Mouse (Mus musculus): Measurements from ENCODE around the gene Olfr223.

The Olfr223 gene
- long read RNA-seq, experiment 1, result 0 reads
- long read RNA-seq, experiment 2, result 0 reads

DNA sequence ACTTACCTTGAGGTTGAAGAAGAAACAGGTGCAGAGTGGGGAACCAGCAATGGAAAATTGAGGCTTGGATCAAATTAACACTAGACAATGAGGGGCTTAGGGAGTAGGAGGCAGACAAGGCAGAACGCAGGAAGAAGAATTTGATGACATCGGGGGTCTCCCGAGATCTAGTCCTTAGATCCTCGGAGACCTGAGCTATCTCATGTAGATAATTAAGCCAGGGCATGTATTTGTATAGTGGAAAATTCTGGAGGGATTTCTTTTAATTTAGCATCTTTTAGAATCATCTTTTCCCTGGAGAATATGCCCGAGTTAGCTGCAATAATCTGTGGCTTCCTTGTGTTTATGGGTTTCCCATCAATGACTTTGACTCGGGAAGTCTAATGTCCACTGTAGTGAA lies at the start of gene Olfr223:
Gene Olfr223, minus strand, starts transcription at position 101 of the 400 bp plus-strand sequence.
- intact Hi-C loops (cut with DNase I), result no loop called here

DNA sequence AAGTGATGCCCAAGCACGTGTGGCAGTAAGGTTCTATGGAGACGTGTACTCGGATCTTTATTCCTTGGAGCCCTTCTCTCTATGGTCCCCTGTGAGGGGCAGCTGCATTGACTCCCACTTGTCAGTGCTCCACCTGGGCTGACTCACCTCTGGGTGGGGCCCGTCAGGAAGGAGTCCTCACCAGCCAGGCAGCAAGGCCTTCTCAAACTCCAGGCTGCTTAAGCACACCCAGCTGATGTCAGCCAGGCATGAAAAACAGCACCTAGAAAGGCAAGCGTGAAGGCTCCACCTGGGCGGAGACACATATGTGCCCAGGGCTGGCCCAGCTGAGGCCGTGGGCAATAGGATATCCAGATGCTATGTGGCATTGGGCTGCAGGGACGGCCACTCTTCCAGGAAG lies 49.3 kb upstream of the Olfr223 start:
- intact Hi-C loops (cut with DNase I), result no loop called here

DNA sequence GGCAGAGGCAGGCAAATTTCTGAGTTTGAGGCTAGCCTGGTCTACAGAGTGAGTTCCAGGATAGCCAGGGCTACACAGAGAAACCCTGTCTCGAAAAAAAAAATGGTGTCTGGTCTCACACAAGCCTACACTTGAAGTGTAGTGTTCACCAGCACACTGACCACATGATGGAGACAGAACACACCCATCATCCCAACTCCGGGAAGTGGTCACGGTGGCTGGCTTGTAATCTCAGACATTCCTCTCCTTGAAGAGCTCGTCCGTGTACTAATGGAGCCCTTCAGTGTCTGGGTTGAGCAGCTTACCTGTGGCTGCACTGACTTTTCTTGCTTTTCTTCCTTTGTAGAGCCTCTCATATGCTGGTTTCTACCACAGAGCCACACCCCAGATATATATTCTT lies 48.1 kb upstream of the Olfr223 start:
- intact Hi-C loops (cut with DNase I), result no loop called here

DNA sequence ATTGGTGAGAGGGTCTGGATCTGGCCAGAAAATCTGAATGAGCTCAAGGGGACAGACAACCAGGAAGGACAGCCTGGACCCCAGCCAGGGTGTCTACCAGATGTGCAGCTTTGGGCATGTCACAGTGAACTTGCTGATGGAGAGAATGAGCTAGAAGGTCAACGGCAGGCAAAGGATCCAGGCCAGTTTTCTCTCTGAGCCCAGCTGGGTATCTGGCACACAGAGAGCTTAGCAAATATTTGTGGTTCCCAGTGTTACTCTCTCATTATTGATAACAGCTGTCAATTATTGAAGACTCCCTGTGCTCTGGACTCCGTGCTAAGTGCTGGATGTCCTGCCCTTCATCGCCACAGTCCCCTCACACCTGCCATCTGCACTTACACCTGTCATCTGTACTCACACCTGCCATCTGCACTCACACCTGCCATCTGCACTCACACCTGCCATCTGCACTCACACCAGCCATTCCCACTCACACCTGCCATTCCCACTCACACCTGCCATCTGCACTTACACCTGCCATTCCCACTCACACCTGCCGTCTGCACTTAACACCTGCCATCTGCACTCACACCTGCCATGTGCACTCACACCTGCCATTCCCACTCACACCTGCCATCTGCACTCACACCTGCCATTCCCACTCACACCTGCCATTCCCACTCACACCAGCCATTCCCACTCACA lies 47.0 kb upstream of the Olfr223 start:
- intact Hi-C loops (cut with DNase I), result loop anchor here (5.0 kb wide), 1 partner anchor 107 kb away; no protein-coding TSS in a partner anchor

DNA sequence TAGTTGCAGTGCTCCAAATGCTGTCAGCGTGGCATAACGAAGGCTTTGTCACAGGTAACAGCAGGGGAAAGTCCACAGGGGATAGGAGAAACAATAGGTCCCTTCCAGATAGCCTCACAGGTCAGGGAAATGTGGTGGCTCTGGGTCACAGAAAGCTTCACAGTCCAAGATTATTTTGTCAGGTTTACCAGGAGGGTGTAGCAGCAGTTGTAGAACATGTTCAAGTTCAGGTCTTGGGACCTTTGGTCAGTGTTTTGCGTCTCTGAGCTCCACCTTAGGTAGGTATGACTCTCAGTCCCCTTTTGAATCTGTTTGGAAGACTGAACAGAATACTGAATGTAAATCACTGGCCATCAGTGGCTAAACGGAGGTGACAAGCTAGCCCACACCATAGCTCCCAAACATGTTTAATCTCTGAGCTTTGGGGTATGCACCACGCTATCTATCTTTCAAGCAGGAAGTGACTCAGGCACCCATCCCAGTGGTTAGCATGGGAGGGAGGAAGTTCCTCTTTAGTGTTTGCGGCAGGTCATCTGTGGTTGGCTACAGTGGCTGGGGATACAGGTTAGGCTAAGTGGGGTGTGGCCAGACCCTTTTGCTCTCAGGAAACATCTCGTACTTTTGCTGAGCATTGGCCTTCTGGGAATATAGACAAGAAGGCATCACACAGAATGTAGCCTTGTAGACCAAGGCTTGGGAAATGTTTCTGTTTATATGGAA lies 43.8 kb upstream of the Olfr223 start:
- intact Hi-C loops (cut with DNase I), result loop anchor here (5.0 kb wide), 1 partner anchor 110 kb away; no protein-coding TSS in a partner anchor

DNA sequence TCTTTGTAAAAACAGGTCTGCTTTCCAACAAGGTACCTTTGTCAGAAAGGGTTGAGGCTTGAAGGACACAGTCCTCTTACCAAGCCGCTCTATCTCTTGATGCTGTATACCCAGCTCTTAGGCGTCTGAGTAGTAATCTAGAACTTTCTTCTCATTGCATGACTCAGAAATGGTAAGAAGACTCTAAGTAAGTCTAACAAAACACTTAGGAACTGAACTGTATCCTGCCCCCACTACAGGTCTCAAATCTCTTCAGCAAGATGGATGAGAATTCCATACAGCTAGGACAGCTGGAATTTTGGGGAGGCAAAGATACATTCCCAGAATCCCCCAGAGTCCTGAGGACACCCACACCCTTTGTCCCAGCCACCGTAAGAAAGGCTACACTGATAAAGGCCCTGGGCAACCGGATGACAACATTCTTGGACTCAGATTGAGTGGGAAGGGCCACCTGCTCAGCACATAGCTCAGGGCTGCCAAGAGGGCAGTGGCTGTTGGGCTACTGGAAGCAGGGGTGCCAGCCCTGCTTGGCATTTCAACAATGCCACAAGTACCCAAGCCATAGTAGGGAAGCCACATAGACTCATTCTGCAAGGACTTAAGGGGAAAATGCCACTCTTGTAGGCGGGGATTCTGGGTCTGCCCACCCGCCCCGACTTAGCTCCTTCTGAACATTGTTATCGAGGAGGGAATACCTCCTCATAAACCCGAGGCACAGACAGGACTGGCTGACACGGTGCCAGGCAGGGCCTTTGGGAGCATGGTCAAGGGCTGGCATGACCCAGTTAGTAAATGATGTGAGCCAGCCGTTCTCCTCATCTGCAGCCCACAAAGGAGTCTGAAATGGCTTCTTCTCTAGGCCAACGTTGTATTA lies 43.0 kb upstream of the Olfr223 start:
- intact Hi-C loops (cut with DNase I), result loop anchor here (5.0 kb wide), 1 partner anchor 111 kb away; no protein-coding TSS in a partner anchor

DNA sequence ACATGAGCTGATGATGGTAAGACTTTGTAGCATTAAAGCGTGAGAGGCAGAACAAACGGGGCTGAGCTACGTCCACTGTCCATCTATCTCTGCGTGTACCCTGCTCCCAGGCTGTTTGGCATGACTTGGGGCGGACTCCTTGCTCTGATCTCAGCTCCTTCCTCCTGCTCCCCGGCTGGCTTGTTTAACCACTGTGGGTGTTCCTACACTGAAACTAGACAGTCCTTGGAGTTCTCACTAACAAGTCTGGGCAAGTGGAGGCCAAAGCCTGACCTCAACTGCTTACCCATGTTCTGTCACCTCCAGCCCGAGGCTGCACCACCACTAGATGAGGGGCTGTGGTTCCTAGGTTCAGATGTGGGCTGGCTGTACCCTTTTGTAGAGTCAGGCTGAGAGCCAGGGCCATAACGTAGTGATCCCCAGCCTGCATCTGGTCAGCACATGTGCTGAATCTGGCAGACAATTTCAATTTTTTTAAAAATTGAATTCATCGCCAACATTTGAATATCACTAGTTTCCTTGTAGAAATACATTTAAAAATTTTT lies 42.2 kb upstream of the Olfr223 start:
- intact Hi-C loops (cut with DNase I), result loop anchor here (5.0 kb wide), 1 partner anchor 112 kb away; no protein-coding TSS in a partner anchor

DNA sequence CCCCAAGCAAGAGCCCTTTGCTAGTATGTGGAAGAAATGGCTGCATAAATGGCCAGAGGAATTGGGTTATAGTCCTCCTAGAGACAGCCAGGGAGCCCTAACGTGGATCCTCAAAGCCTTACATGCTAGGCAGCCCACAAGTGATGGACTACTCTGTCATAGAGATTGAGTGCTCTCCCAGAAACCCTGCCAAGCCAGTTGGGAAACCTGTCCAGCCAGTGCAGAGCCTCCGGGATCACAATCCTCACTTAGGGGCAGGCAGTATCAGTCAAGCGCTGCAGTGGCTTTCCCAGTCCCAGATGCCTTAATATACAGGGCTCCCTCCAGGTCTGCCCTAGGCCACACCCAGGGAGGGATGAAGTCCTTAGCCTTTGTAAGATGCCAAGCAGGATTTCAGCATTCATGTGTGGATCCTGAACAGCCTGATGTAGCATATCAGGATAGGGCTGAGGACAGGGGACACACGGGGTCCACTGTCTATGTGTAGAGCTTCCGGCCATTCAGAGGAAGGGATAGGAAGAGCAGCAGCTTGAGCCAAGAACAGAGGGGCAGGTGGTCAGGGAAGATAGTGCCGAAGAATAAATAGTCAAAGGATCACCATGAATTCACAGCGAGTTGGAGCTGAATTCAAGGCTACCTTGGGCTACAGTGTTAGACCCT lies 41.0 kb upstream of the Olfr223 start:
- intact Hi-C loops (cut with DNase I), result loop anchor here (5.0 kb wide), 1 partner anchor 98 kb away; no protein-coding TSS in a partner anchor

DNA sequence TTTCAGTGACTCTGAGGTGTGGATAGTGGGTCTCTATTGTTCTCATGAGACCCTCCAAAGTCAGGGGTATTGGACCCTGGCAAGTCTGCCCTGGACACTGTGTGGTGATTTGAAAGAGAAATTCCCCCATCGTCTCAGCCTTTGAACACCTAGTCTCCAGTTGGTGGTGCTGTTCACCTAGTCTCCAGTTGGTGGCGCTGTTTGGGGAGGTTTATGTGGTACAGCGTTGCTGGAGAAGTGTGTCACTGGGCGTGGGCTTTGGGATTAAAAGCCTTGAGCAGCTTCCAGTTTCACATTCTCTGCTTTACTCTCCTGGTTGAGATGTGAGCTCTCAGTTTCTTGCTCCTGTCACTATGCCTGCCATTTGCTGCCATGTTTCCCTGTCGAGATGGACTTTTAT lies 39.9 kb upstream of the Olfr223 start:
- intact Hi-C loops (cut with DNase I), result loop anchor here (5.0 kb wide), 1 partner anchor 99 kb away; no protein-coding TSS in a partner anchor

DNA sequence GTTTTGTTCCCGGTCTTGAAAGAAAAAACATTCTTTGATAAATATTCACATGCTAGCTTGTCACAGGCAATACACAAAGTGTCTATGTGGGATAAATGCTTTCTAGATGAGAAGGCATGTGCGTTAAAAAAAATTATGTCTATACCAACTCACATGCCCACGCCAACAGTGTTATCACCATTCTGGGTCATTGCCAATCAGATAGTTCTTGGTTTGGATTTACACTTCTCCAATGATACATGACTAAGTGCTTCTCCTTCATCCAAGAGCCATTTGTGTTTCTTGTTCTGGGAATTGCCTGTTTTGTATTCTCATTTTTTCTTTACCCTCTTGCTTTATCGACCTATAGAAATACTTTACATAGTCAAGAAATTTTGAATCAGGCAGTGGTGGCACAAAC lies 38.9 kb upstream of the Olfr223 start:
- intact Hi-C loops (cut with DNase I), result loop anchor here (5.0 kb wide), 1 partner anchor 100 kb away; no protein-coding TSS in a partner anchor

DNA sequence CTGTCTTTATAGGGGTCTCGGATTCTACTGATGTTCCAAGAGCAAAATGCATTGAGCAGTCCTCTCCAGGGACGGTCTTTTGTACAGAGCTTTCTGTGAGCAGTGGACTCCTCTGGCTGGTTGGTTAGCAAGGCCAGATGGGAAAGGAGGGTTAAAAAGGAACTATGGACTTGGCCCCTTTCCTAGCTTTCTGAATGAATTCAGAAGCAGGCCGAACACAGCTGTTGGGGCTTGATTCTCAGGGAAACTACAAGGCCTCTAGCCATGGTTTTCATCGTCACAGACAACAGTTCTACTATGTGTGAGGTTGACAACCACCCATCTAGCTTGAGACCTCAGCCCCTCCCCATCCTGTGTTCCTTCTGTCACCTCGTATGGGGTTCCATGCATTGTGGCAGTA lies 36.8 kb upstream of the Olfr223 start:
- intact Hi-C loops (cut with DNase I), result loop anchor here (5.0 to 10.0 kb wide), 2 partner anchors 102 to 435 kb away; no protein-coding TSS in a partner anchor

DNA sequence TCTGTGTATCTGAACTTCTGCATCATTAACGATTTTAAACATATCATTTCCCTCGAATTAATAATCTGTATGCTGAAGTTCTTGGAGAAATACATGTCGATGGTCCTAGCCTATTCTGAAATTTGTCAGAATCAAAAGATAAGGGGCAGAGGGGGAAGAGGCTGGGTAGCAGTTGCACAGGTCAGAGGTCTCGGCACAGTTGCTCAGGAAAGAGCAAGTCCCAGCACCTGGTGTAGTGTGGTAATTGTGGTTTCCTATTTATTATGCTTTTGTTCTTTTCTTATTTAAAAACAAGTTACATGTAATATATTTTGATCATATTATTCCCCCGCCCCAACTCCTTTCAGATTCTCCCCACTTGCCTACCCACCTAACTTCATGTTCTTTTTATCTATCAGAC lies 35.1 kb upstream of the Olfr223 start:
- intact Hi-C loops (cut with DNase I), result loop anchor here (10.0 kb wide), 1 partner anchor 437 kb away; no protein-coding TSS in a partner anchor

DNA sequence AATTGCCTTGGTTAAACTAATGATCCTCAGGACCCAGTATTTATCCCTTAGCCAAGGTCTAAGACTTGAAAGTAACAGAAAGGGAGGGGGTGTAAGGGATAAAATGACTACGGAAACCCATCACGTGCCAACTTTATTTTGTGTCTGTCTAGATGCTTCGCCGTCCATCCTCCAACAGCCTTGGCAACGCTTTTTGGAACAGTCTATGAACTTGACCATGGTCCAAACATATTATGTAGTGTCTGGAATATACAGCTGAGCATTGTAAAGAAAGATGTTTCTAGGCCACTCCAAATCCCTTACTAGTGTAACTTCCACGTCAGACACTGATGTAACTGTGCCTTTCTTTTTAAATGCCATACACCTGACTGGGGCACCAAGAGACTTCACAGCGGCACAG lies 33.1 kb upstream of the Olfr223 start:
- intact Hi-C loops (cut with DNase I), result loop anchor here (10.0 kb wide), 1 partner anchor 439 kb away; no protein-coding TSS in a partner anchor

DNA sequence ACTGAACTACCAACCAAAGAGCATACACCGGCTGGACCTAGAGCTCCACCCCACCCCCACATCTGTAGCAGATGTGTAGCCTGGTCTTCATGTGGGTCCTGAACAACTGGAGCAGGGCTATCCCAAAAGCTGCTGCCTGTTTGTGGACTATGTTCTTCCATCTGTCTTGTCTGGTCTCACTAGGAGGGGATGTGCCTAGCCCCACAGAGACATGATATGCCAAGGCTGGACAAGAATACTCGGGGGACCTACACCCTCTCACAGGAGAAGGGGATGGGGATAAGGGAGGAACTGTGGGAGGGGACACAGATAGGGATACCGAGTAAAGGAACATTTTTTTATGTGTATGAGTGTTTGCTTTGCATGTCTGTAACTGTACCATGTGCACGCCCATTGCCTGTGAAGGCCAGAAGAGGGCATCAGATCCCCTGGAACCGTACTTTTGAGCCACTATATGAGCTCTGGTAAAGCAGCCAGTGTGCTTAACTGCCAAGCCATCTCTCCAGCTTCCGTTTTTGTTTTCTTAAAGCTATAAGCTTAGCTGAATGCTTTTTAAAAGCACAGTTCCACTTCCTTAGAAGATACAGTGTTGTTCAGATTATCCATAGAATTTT lies 31.0 kb upstream of the Olfr223 start:
- intact Hi-C loops (cut with DNase I), result loop anchor here (10.0 kb wide), 1 partner anchor 441 kb away; no protein-coding TSS in a partner anchor

DNA sequence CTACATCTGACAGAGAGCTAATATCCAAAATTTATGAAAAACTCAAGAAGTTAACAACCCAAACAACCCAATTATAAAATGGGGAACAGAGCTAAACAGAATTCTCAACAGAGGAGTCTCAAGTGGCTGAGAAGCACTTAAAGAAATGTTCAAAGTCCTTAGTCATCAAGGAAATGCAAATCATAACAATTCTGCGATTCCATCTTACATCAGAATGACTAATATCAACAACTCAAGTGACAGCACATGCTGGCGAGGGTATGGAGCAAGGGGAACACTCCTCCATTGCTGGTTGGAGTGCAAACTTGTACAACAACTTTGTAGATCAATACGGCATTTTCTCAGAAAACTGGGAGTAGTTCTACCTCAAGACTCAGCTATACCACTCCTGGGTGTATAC lies 29.1 kb upstream of the Olfr223 start:
- intact Hi-C loops (cut with DNase I), result loop anchor here (10.0 kb wide), 1 partner anchor 443 kb away; no protein-coding TSS in a partner anchor

DNA sequence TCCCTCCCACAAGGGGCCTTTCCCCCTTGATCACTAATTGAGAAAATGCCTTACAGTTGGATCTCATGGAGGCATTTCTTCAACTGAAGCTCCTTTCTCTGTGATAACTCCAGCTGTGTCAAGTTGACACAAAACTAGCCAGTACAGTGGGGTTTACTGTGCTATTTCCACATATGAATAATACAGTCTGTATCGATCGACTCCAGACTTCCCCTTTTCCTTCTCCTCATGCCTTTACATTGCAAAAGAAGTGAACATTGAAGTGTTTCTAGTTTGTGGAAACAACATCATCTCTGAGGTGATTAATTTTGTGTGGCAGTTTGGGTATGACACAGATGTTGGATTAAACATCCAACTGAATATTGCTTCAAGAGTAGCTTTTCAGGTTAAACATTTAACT lies 23.9 kb upstream of the Olfr223 start:
- intact Hi-C loops (cut with DNase I), result loop anchor here (10.0 kb wide), 1 partner anchor 92 kb away; the partner anchor contains the start of gene Zkscan17

DNA sequence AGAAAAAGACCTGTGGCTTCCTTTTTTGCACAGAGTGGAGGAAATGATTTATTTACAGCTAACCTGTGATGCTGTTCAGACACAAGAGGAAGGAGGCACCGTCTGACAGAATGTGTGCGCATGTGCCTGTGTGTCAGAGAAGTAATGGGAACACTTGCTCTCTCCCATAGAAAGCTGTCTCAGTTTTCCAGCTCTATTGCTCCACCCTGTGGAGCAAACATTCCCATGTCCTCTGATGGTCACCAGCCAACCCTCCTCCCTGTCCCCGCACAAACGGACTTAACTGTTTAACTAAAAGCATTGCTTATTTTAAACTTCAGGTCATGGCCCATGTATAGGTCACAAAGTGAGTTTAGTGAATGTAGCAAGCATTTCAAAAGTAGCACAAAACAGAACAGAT lies 21.0 kb upstream of the Olfr223 start:
- intact Hi-C loops (cut with DNase I), result loop anchor here (10.0 kb wide), 1 partner anchor 89 kb away; the partner anchor contains the start of gene Zkscan17

DNA sequence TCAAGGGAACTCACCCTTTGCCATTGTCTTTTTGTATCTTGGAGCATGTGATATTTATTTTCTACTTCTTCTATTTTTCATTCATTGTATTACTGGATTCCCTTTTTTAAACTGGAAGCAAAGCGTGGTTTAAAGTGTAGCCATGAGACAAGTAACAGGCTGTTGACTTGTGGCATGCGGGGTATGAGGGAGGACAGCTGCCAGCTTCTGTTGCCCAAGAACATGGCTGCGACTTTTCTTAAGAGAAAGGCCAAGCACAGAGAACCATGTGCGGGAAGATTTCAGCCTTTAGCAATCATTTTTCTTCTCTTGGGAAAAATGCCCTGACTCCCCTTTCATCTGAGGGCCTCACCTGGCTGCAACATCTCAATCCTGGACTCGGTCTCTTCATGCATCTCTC lies 18.6 kb upstream of the Olfr223 start:
- intact Hi-C loops (cut with DNase I), result loop anchor here (10.0 kb wide), 1 partner anchor 87 kb away; the partner anchor contains the start of gene Zkscan17

DNA sequence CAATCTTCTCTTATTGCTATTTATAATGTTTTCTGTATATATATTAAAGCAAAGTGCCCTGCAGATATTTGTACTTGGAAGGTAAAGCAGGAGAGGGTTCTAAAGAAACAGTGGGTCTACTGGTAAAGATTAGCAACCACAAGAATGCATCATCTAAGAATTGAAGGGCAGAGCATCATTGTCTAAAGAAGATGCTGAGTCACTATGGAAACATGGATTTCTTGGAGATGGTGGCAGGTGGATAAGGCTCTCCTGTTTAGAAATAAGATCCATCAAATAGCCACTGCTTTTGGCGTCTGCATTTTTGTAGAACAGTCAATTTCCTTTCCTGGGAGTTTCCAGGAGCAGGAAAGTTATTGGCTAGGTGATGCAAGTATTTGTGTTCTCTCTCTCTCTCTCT lies 9.2 kb upstream of the Olfr223 start:
- intact Hi-C loops (cut with DNase I), result no loop called here

All from adrenal gland (tissue).